15 mouse cellular contexts compared by ENCODE assay signal in genomic region chr13:91160616-91161015, GRCm38 (mm10).
DNase-seq lines count a peak whose midpoint lies in the region; ATAC-seq lines count a peak whose summit lies in the region.
"Had no signal": no experiment of that assay in that cellular context is flagged by ENCODE, and none has a peak within 500 bp of the region (broad histone marks: within the 10 kb centered on the region; RNA-seq: fewer than 3 reads in every experiment).

No protein-coding gene starts in this region.

- no peak for DNase-seq in frontal cortex, postnatal 14 days (ENCODE audit: low spot score in 2 of 2)
- DNase-seq in heart, adult 11 months, result peak; percentile 64
- DNase-seq in heart, postnatal 25 days (ENCODE audit: low spot score), result no peak
- DNase-seq in adipocyte (ENCODE audit: low spot score), result peak; percentile 22
- DNase-seq in urinary bladder, postnatal 14 days (ENCODE audit: low spot score), result no peak
- DNase-seq: adrenal gland, postnatal 25 days; B cell, adult 2 months; cerebellum, adult 11 months; cerebellum, adult 11-12 months; cerebellum, adult 18-20 months; cerebellum, adult 2 months had no signal

- intact Hi-C loops in heart, postnatal 25 days (cut with DNase I), result no loop called here

- peak; percentile 59 for ATAC-seq in frontal cortex, adult (ENCODE audit: low TSS enrichment)
- ATAC-seq: activated CD4-positive, CD25-positive, alpha-beta regulatory T cell, adult 4 months; CD4-positive, CD25-positive, alpha-beta regulatory T cell, adult 4 months; Patski had no signal

Comparison
In these comparisons a context has a peak if more than half of its experiments do, and no peak if none do; other contexts are left out.
1. DNase-seq: peak in heart, adult 11 months (single experiment) and adipocyte (single experiment); none in frontal cortex, postnatal 14 days (0 of 2), heart, postnatal 25 days (single experiment) and urinary bladder, postnatal 14 days (single experiment).